Comparison of ENCODE assay signal across 22 mouse cellular contexts in genomic region chr8:8952212-8952611, GRCm38 (mm10).
A peak's percentile ranks its signal among the peaks of the same experiment; 100 is the strongest.
DNase-seq lines count a peak whose midpoint lies in the region; ATAC-seq and TF ChIP-seq lines count a peak whose summit lies in the region.
"Had no signal": no experiment of that assay in that cellular context is flagged by ENCODE, and none has a peak within 500 bp of the region (broad histone marks: within the 10 kb centered on the region; RNA-seq: fewer than 3 reads in every experiment).

No protein-coding gene starts in this region.

- TF ChIP-seq POLR2A in kidney, adult 2 months (IDR thresholded peaks at IDR 0.05; ENCODE audit: low read depth, low read length), result no peak

- intact Hi-C loops in gastrocnemius, adult 2 months (cut with DNase I), result no loop called here

- peak overlapping the region; percentile 13; the same call in 1 of the 2 replicates for H3K27ac ChIP-seq in gastrocnemius, adult 2 months
- H3K27ac ChIP-seq in kidney, adult 2 months (ENCODE audit: insufficient read depth, low read depth, low read length), result no peak overlapping the region
- no peak overlapping the region for H3K27ac ChIP-seq in kidney, embryonic 15.5 days
- H3K27ac ChIP-seq: heart, embryonic 15.5 days; hindbrain, embryonic 12.5 days; limb, embryonic 13.5 days; liver, embryonic 13.5 days; lung, embryonic 15.5 days; midbrain, embryonic 12.5 days; neural tube, embryonic 12.5 days had no signal

- H3K27me3 ChIP-seq in kidney, adult 2 months (replicated peaks; ENCODE audit: control insufficient read depth, insufficient read depth, low read length), result no peaks in the 10 kb centered on the region
- H3K27me3 ChIP-seq in kidney, embryonic 15.5 days, result no peaks in the 10 kb centered on the region
- H3K27me3 ChIP-seq: CH12.LX; heart, embryonic 15.5 days; hindbrain, embryonic 12.5 days; limb, embryonic 13.5 days; liver, embryonic 13.5 days; lung, embryonic 15.5 days; midbrain, embryonic 12.5 days; neural tube, embryonic 12.5 days had no signal

- no peak for DNase-seq in gastrocnemius, adult 2 months
- DNase-seq in gastrocnemius, postnatal 25 days, result no peak
- DNase-seq in kidney, adult 2 months, result peak; percentile 15
- DNase-seq in retina, embryonic 14.5 days (ENCODE audit: low spot score), result peak; percentile 27
- no peak for DNase-seq in retina, postnatal 1 day
- DNase-seq in urinary bladder, postnatal 36 days (ENCODE audit: low spot score in 2 of 2), result no peak
- DNase-seq: adrenal gland, postnatal 14 days; cerebellum, postnatal 25 days; forebrain, postnatal 0 days; heart, adult 18-20 months; kidney, adult 11 months; liver, embryonic 13.5 days; thymus, postnatal 25 days had no signal

- H3K9me3 ChIP-seq in kidney, embryonic 15.5 days (replicated peaks), result no peaks in the 10 kb centered on the region
- H3K9me3 ChIP-seq: heart, embryonic 15.5 days; hindbrain, embryonic 12.5 days; limb, embryonic 13.5 days; liver, embryonic 13.5 days; lung, embryonic 15.5 days; neural tube, embryonic 12.5 days had no signal

- H3K4me2 ChIP-seq in kidney, embryonic 15.5 days, result no peak overlapping the region
- H3K4me2 ChIP-seq: heart, embryonic 15.5 days; hindbrain, embryonic 12.5 days; limb, embryonic 13.5 days; liver, embryonic 13.5 days; lung, embryonic 15.5 days; midbrain, embryonic 12.5 days; neural tube, embryonic 12.5 days had no signal

- H3K4me3 ChIP-seq in gastrocnemius, adult 2 months, result no peak overlapping the region
- H3K4me3 ChIP-seq in kidney, adult 2 months (ENCODE audit: insufficient read depth, low read depth, low read length), result no peak overlapping the region
- H3K4me3 ChIP-seq in kidney, embryonic 15.5 days (replicated peaks), result no peak overlapping the region
- H3K4me3 ChIP-seq: heart, embryonic 15.5 days; hindbrain, embryonic 12.5 days; limb, embryonic 13.5 days; liver, embryonic 13.5 days; lung, embryonic 15.5 days; midbrain, embryonic 12.5 days; neural tube, embryonic 12.5 days had no signal

- 32% methylated on average over 4 of the region's 4 CpGs for WGBS in kidney, adult 2 months
- 19% methylated on average over 4 of the region's 4 CpGs for WGBS in kidney, embryonic 15.5 days

- H3K9ac ChIP-seq in kidney, embryonic 15.5 days, result no peak overlapping the region
- H3K9ac ChIP-seq: forebrain, postnatal 0 days; heart, embryonic 15.5 days; hindbrain, embryonic 12.5 days; limb, embryonic 13.5 days; liver, embryonic 13.5 days; lung, embryonic 15.5 days; midbrain, embryonic 12.5 days; neural tube, embryonic 12.5 days had no signal

- no peak for TF ChIP-seq CTCF in gastrocnemius, adult 2 months (IDR thresholded peaks at IDR 0.05)
- no peak for TF ChIP-seq CTCF in kidney, adult 2 months (conservative IDR thresholded peaks at IDR 0.05; ENCODE audit: insufficient read depth, insufficient read length, low read depth, low read length)

- ATAC-seq in kidney, embryonic 15.5 days (replicated peaks; ENCODE audit: low FRiP score), result no peak
- peak; percentile 69 for ATAC-seq in megakaryocyte-erythroid progenitor cell, adult 5-6 weeks (replicated peaks; ENCODE audit: low FRiP score, low TSS enrichment, poor library complexity, severe bottlenecking)
- ATAC-seq: forebrain, postnatal 0 days had no signal

- H3K4me1 ChIP-seq in kidney, adult 2 months (ENCODE audit: control insufficient read depth, insufficient read depth, low read length), result no peaks in the 10 kb centered on the region; the same call in 1 of the 2 replicates
- H3K4me1 ChIP-seq in kidney, embryonic 15.5 days, result peaks cover 11% of the 10 kb centered on the region

- H3K36me3 ChIP-seq in kidney, adult 2 months (ENCODE audit: control insufficient read depth, insufficient read depth, low read length), result no peaks in the 10 kb centered on the region
- H3K36me3 ChIP-seq in kidney, embryonic 15.5 days, result no peaks in the 10 kb centered on the region
- H3K36me3 ChIP-seq: heart, embryonic 15.5 days; hindbrain, embryonic 12.5 days; limb, embryonic 13.5 days; liver, embryonic 13.5 days; lung, embryonic 15.5 days; midbrain, embryonic 12.5 days; neural tube, embryonic 12.5 days had no signal

Comparison
In these comparisons a context has a peak if more than half of its experiments do, and no peak if none do; other contexts are left out.
1. DNase-seq: peak in kidney, adult 2 months (single experiment) and retina, embryonic 14.5 days (single experiment); none in gastrocnemius, adult 2 months (single experiment), gastrocnemius, postnatal 25 days (single experiment), retina, postnatal 1 day (single experiment) and urinary bladder, postnatal 36 days (0 of 2).